Mouse (Mus musculus) hindbrain, embryonic 16.5 days (tissue): ENCODE results near the gene Hist1h2bf. TPM values are rescaled to one million over a fixed set of nuclear protein-coding genes. Genes with fewer than 3 reads are reported as not detected.
"Not testable (repeated sequence)": the region's sequence is repeated elsewhere in the genome, so short reads cannot be mapped to it uniquely, and the experiment has no call there.

ENCODE experiments used
- ATAC-seq: fragments of 200-750 bp; cut with Nextera tagmentation; 2 replicates; pipeline ENCODE4 v1.8.0; 2017; ENCODE audit warnings: moderate TSS enrichment, moderate library complexity
- H3K27ac ChIP-seq: fragments of 300-500 bp; sonication (generic); 2 replicates; pipeline ENCODE4 v1.5.1; 2014; ENCODE audit warnings: low read depth, mild to moderate bottlenecking, control low read depth, low read length, moderate library complexity
- H3K27me3 ChIP-seq: fragments of 300-500 bp; sonication (generic); replicated peaks from 2 replicates; pipeline ENCODE4 v1.6.1; 2014; ENCODE audit warnings: low read length; ENCODE audit not compliant: control insufficient read depth, insufficient read depth
- H3K36me3 ChIP-seq: fragments of 300-500 bp; sonication (generic); 2 replicates; pipeline ENCODE4 v1.6.1; 2014; ENCODE audit warnings: mild to moderate bottlenecking, low read length, moderate library complexity, mixed read lengths; ENCODE audit not compliant: control insufficient read depth, insufficient read depth
- H3K4me1 ChIP-seq: fragments of 300-500 bp; sonication (generic); 2 replicates; pipeline ENCODE4 v1.6.1; 2014; ENCODE audit warnings: low read depth, low read length; ENCODE audit not compliant: control insufficient read depth, insufficient read depth
- H3K4me2 ChIP-seq: fragments of 300-500 bp; sonication (generic); 2 replicates; pipeline ENCODE4 v1.6.1; 2014; ENCODE audit warnings: mild to moderate bottlenecking, low read length, control low read depth, moderate library complexity
- H3K4me3 ChIP-seq: fragments of 300-500 bp; sonication (generic); 2 replicates; pipeline ENCODE4 v1.5.1; 2014; ENCODE audit warnings: mild to moderate bottlenecking, low read length, control low read depth, moderate library complexity
- H3K9ac ChIP-seq: fragments of 300-500 bp; sonication (generic); 2 replicates; pipeline ENCODE4 v1.6.1; 2014; ENCODE audit warnings: low read depth, mild to moderate bottlenecking, control low read depth, low read length, moderate library complexity
- H3K9me3 ChIP-seq: fragments of 300-500 bp; sonication (generic); 2 replicates; pipeline ENCODE4 v1.6.1; 2014; ENCODE audit warnings: mild to moderate bottlenecking, low read length, moderate library complexity; ENCODE audit not compliant: control insufficient read depth
- WGBS: fragments of 180-500 bp; shearing (Covaris S2); extraction: QIAGEN DNeasy Blood & Tissue Kit; methylation state at CpG from one replicate; pipeline ENCODE4 v1.1.7; 2014; 5-methylcytosine and 5-hydroxymethylcytosine counted together
- polyA plus RNA-seq: library from polyadenylated mRNA; unstranded; fragments of >200 nt; fragmentation: Nextera tagmentation; extraction: Ambion mirVana; gene quantifications from 2 replicates; pipeline ENCODE4 v1.2.1, GENCODE M21; 2015

Hist1h2bf gene
- polyA plus RNA-seq, 1 experiment from 2014 or later = 0.44 TPM

DNA sequence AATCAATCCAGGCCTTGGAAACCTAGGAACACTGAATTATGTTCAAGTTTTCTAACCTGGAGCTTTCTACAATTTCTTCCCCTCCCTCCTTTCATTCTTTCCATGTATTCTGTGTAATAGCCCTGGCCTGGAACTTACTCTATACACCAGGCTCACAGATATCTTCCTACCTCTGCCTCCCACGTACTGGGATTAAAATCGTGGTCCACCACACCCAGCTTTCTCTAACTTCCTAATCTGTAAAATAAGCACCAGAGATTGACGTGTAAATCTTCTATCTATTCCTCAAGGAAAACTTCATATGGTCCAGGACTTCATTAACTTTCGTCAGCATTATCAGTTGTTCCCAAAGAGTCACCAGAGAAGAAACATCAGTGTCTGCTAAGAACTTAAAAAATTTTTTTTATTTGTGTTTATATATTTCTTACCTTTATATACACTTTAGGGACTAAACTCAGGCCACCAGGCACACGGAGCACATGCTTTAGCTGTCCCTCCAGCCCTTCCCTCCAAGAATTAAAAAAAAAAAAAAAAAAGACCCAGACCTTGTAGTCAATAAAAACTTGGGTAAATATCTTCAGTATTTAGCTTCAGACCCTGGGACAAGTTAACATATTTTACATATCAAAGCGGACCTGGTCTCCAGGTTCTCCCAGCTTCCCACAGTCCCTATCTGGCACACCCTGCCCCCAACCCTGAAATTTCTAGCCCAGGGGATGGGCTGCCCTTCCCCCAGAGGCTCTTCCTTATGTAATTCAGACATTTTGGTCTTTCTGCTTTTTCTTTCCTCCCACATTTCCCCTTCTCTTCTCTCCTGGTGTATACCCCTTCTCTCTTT lies 8.4 kb upstream of the Hist1h2bf start:
- no peak for ATAC-seq
- H3K9ac ChIP-seq = peak overlapping the region; percentile 62; the same call in 1 of the 2 replicates
- peak overlapping the region; percentile 52 for H3K4me3 ChIP-seq
- WGBS = 11% methylated on average over 6 of the region's 6 CpGs
- H3K9me3 ChIP-seq = no peaks in the 10 kb centered on the region
- H3K27ac ChIP-seq = peak overlapping the region; percentile 75; the same call in 1 of the 2 replicates
- peak overlapping the region; percentile 95 for H3K4me2 ChIP-seq
- H3K36me3 ChIP-seq = no peaks in the 10 kb centered on the region
- peaks cover 18% of the 10 kb centered on the region for H3K4me1 ChIP-seq
- no peaks in the 10 kb centered on the region for H3K27me3 ChIP-seq

DNA sequence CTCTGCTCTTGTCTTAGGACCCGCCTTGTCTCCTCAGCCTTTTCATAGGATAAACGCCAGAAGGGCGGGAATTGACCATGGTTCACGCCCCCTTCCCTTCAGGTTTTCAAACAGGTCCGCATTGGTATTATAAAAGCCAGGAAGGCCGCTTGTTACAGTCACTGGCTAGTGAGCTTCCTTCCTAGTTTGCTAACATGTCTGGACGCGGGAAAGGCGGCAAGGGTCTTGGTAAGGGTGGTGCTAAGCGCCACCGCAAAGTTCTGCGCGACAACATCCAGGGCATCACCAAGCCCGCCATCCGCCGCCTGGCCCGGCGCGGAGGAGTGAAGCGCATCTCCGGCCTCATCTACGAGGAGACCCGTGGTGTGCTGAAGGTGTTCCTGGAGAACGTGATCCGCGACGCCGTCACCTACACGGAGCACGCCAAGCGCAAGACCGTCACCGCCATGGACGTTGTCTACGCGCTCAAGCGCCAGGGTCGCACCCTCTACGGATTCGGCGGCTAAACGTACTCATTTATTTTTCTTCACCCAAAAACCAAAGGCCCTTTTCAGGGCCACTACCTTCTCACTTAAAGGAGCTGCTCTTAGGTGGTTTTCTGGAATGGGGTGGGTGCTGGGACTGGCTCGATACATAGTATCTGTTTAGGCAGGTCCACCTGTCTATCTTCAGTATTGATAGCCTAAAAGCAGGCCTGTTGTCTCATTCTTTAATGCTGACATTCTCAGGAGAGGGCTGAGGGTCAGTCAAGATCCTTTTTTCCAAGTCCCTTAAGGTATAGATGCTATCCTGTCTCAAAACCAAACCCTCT lies 7.6 kb upstream of the Hist1h2bf start, which contains the start of gene Hist1h4d:
Gene Hist1h4d (plus strand): TSS at position 191 of the 811 bp plus-strand sequence.
- no peaks in the 10 kb centered on the region for H3K27me3 ChIP-seq
- H3K36me3 ChIP-seq = no peaks in the 10 kb centered on the region
- peak; percentile 94 for ATAC-seq
- H3K4me2 ChIP-seq = peak within 1 kb of the TSS; percentile 95
- peak within 1 kb of the TSS; percentile 75 for H3K27ac ChIP-seq
- peak within 1 kb of the TSS; percentile 52 for H3K4me3 ChIP-seq
- peaks cover 17% of the 10 kb centered on the region for H3K4me1 ChIP-seq
- H3K9ac ChIP-seq = peak within 1 kb of the TSS; percentile 62
- WGBS = under 1% methylated on average over 43 of the region's 43 CpGs
- H3K9me3 ChIP-seq = no peaks in the 10 kb centered on the region

DNA sequence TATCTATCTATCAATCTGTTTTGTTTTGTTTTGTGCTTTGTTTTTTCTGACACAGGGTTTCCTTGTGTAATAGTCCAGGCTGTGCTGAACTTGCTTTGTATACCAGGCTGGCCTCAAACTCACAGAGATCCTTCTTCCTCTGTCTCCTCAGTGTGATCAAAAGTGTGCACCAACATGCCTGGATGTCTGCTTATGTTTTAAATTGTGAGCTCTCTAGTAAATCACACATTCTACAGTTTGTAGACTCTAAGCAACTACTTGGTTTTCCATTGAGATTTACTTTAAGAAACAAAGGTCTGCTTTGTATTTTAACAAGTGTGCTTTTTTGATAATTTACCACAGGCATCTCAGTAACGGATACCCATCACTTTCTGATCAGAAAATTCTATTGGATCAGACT lies 3.8 kb upstream of the Hist1h2bf start:
- no peak overlapping the region for H3K27ac ChIP-seq
- no peak overlapping the region for H3K9ac ChIP-seq
- H3K4me2 ChIP-seq = no peak overlapping the region
- H3K9me3 ChIP-seq = no peaks in the 10 kb centered on the region
- no peak overlapping the region for H3K4me3 ChIP-seq
- ATAC-seq = no peak
- peaks cover 19% of the 10 kb centered on the region for H3K4me1 ChIP-seq
- no peaks in the 10 kb centered on the region for H3K36me3 ChIP-seq
- no peaks in the 10 kb centered on the region for H3K27me3 ChIP-seq
- 100% methylated on average over 1 of the region's 1 CpGs for whole genome bisulfite sequencing

DNA sequence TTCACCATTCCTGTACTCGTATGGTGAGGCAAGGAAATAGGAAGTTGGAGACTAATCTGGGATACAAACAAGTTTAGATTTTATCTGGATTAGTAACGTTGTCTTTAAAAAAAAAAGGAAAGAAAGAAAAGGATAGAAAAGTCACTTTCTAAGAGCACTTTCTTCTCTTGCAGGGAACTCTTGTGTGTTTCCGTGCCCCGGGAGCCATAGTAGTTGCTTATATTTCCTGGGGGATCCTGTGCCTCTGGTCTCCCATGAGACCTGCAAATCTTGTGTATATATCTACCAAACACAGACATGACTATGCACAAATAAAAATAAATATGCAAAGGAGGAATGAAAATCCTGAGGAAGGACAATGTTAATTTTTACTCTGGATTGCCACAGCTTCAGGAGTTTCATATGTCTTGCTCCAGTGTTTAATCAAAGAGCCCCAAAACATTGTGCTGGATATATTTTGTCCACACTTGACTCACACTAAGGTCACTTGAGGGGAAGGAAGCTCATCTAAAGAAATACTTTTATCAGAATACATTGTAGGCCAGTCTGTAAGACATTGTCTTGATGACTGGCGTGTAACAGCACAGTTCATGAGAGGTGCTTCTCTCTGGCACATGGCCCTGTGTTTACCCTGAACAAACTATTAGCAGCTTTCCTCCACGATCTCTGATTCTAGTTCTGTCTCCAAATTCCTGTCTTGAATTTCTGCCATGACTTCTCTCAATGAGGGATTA lies 3.1 kb upstream of the Hist1h2bf start:
- Histone ChIP-seq H3K36me3 (no peaks in the 10 kb centered on the region), H3K9ac (no peak overlapping the region), H3K4me2 (peak overlapping the region; percentile 71), H3K9me3 (no peaks in the 10 kb centered on the region), H3K27ac (peak overlapping the region; percentile 23; the same call in 1 of the 2 replicates), H3K27me3 (no peaks in the 10 kb centered on the region), H3K4me3 (no peak overlapping the region), H3K4me1 (peaks cover 21% of the 10 kb centered on the region)
- no peak for ATAC-seq
- WGBS = 52% methylated on average over 6 of the region's 6 CpGs

DNA sequence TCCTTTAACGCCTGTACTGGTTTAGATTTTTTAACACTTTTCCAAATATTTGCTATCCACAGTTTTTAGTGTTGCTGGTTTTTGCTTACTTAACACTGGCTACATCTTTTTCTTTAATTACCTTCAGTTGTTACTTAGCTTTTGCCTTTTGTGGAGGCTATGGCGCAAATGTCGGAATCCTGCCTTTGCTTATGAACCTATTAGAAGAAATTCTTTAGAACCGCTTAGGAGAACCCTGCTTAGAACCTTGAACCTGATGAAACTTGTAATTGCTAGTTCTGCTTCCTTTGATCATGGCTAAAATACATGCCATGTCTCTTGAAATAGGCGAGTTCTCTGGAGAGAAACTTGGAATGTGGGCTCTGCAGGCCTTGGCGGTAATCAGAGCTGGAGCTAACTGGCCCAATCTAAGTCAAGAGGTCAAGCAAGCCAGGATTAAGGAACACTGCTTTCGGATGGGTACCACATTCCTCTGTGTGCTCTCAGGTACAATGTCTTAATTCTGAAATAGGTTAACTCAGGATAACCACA lies 2.4 kb upstream of the Hist1h2bf start:
- peak overlapping the region; percentile 71 for H3K27ac ChIP-seq
- no peaks in the 10 kb centered on the region for H3K9me3 ChIP-seq
- H3K27me3 ChIP-seq = no peaks in the 10 kb centered on the region
- no peaks in the 10 kb centered on the region for H3K36me3 ChIP-seq
- peaks cover 21% of the 10 kb centered on the region for H3K4me1 ChIP-seq
- 6% methylated on average over 7 of the region's 7 CpGs for WGBS
- no peak for ATAC-seq
- peak overlapping the region; percentile 71 for H3K4me2 ChIP-seq
- peak overlapping the region; percentile 59; the same call in 1 of the 2 replicates for H3K9ac ChIP-seq
- H3K4me3 ChIP-seq = peak overlapping the region; percentile 42

DNA sequence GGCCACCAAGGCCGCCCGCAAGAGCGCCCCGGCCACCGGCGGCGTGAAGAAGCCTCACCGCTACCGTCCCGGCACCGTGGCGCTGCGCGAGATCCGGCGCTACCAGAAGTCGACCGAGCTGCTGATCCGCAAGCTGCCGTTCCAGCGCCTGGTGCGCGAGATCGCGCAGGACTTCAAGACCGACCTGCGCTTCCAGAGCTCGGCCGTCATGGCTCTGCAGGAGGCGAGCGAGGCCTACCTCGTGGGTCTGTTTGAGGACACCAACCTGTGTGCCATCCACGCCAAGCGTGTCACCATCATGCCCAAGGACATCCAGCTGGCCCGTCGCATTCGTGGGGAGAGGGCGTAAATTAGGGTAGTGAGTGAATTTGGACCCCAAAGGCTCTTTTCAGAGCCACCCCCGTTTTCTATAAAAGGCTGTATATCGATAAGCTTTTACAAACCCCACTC lies 1.9 kb upstream of the Hist1h2bf start:
- not testable (repeated sequence) for H3K36me3 ChIP-seq, H3K9me3 ChIP-seq, H3K27me3 ChIP-seq, ATAC-seq
- WGBS = 1% methylated on average over 8 of the region's 40 CpGs
- peaks cover 21% of the 10 kb centered on the region for H3K4me1 ChIP-seq
- peak overlapping the region; percentile 71 for H3K27ac ChIP-seq
- H3K4me2 ChIP-seq = peak overlapping the region; percentile 71
- H3K9ac ChIP-seq = peak overlapping the region; percentile 59
- H3K4me3 ChIP-seq = peak overlapping the region; percentile 42

DNA sequence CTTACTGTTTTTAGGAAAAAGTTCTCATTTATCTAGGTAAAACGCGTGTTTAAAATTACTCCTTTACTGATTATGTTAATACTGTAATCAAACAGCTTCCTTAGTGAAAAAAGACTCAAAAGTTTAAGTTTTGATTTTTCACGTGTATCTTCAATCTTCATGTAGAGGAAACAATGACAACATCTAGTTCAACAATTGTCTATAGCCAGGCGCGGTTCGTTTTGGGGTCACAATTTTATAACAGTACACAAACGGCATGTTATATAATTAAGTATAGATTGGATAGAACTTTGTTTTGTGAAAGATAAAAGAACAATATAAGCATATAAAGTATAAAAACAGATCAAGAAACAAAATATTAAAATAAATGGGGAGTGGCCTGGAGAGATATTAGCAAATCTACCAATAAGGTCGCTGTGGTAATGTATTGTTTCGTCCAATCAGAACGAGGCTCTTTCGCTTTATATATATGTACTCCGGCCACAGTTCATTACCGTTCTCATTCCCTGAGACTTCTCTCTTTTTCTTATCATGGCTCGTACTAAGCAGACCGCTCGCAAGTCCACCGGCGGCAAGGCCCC lies 1.4 kb upstream of the Hist1h2bf start, which contains the start of gene Hist1h3d:
Gene Hist1h3d (plus strand): TSS at position 493 of the 581 bp plus-strand sequence.
- Histone ChIP-seq H3K27me3 (no peaks in the 10 kb centered on the region), H3K4me1 (peaks cover 21% of the 10 kb centered on the region), H3K9me3 (no peaks in the 10 kb centered on the region), H3K9ac (peak within 1 kb of the TSS; percentile 59), H3K36me3 (no peaks in the 10 kb centered on the region), H3K4me2 (peak within 1 kb of the TSS; percentile 71), H3K4me3 (peak within 1 kb of the TSS; percentile 42), H3K27ac (peak within 1 kb of the TSS; percentile 72)
- WGBS = under 1% methylated on average over 18 of the region's 18 CpGs
- peak; percentile 68 for ATAC-seq

DNA sequence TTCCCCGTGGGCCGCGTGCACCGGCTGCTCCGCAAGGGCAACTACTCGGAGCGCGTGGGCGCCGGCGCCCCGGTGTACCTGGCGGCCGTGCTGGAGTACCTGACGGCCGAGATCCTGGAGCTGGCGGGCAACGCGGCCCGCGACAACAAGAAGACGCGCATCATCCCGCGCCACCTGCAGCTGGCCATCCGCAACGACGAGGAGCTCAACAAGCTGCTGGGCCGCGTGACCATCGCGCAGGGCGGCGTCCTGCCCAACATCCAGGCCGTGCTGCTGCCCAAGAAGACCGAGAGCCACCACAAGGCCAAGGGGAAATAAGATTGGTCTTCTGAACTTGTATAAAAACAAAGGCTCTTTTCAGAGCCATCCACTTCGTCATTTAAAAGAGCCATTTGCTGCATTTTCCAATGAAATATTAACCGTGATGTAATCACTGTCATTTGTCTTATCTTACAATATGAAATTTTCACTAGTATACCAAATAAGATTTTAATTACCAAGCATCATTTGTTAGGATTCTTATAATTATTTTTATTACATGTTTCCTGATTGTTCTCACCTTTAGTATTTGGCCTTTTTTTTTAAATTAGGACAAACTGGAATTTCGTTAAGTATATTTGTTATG lies 662 bp upstream of the Hist1h2bf start:
- ATAC-seq = not testable (repeated sequence)

More for the DNA sequence above, 662 bp upstream of the Hist1h2bf start:
- not testable (repeated sequence) for H3K9me3 ChIP-seq, H3K9ac ChIP-seq, H3K27me3 ChIP-seq, H3K36me3 ChIP-seq
- peak overlapping the region; percentile 74 for H3K27ac ChIP-seq
- peak overlapping the region; percentile 71 for H3K4me2 ChIP-seq
- 0% methylated on average over 5 of the region's 39 CpGs for WGBS
- H3K4me1 ChIP-seq = peaks cover 26% of the 10 kb centered on the region
- H3K4me3 ChIP-seq = peak overlapping the region; percentile 34
